Mouse (Mus musculus) right cerebral cortex, postnatal 36 days (tissue): Measurements from ENCODE around the gene Bptf.
"Not testable (repeated sequence)": the region's sequence is repeated elsewhere in the genome, so short reads cannot be mapped to it uniquely, and the experiment has no call there.

Experiments used
- DNase-seq, 2 experiments: peaks; one replicate each; pipeline ENCODE4 v3.0.0; 2022; ENCODE audit warnings: low spot score in 2 of 2, mixed read lengths in 1 of 2

Bptf gene

GRCm38 (mm10) chr11:107131749-107132421 is at the start of gene Bptf:
Gene Bptf (minus strand): TSS chr11:107132127.
- DNase-seq, result peak; percentile 75 to 79

DNA sequence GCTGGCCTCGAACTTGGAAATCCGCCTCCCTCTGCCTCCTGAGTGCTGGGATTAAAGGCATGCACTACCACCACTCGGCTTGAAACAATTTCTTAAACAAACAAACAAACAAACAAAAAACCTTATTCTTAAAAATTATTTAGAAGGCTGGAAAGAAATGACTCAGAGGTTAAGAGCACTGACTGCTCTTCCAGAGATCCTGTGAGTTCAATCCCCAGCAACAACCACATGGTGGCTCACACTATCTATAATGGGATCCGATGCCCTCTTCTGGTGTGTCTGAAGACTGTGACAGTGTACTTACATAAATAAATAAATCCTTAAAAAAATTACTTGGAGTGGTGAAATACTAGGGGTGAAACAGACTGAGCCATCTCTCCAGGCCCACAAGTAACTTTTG is 29.3 kb upstream of the Bptf start:
- no peak for DNase-seq

- DNase-seq, result no peak
These were observed 27.1 kb upstream of the Bptf start for GRCm38 (mm10) chr11:107159034-107159433.

DNA sequence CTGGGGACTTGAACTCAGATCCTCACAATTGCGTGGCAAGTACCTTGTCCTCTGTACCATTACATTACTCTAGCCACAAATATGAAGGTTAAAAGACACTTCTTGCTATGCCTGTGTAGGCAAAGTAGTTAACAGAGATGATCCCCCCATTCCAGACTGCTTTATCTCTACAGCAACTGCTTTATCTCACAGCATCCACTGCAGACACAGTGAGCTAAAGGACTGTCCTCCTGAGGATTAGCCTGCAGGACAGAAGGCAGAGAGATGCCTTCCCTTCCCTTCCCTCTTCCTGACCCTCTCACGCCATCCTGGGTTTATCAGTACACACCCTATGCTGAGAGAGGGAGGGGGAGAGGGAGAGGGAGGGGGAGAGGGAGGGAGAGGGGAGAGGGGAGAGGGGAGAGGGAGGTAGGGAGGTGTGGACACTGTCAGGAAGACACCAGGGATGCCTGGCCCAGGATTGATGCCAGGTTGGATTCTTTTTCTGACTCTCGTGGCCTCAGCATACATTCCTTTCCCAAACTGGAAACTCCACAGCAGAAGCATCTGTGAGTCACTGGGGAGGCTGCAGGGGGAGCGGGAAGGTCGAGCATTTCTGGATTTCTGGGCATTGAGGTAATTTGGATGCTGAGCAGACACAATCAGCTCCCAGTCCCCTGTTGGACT is 25.2 kb upstream of the Bptf start:
- DNase-seq, result no peak

DNA sequence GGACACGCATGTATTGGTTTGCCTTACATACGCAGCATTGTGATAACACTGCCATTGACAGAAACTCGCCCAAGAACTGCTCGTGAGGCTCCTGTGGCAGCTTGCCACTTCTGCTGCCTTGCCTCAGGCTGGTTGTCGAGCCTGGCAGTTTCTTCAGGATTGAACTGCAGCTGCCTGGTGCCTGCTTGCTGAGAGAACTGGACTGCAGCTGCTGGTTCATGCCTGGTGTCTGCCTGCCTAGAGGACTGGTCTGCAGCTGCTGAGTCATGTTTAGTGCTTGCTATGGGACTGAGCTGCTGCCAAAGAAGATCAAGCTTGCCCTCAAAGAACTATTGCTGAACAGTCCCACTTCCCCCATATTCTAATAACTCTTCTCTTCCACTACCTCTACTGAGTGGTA is 23.4 kb upstream of the Bptf start:
- no peak for DNase-seq

DNA sequence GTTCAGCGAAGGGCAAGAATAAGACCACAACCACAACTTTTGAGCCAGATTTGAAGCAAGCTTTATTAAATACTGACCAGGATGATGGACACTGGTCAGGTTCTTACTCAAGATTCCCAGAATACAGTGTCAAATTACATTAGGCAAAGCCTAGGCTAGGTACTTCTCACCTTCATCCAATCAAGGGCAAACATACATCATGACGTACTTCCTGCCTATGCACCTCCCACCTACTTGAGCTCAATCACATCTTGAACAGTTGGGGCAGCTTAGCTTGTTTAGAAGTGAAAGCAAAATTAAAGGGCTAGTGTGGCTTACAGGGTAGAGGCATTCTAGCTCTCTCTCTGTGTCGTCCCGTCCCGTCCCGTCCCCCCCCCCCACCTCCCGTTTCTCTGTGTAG is 22.5 kb upstream of the Bptf start:
- DNase-seq, result no peak

- no peak for DNase-seq
These were observed 21.7 kb upstream of the Bptf start for GRCm38 (mm10) chr11:107153645-107154044.

DNA sequence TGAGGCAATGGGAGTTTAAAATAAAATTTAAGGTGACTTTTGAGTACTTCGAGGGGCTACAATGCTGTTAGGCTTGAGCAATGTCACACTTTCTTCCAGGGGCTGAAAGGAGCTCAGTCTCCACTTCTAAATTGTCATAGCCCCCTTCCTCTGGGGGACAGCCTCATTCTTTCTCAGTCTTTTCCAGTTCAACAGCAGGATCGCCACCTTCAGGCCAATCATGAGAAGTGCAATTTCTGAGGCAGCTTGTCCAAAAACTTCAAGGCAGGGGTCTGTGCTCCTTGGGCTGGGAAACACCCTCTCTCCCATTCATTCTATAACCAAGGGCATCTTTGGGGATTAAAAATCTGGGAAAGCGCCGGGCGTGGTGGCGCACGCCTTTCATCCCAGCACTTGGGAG is 19.9 kb upstream of the Bptf start:
- DNase-seq, result no peak

DNA sequence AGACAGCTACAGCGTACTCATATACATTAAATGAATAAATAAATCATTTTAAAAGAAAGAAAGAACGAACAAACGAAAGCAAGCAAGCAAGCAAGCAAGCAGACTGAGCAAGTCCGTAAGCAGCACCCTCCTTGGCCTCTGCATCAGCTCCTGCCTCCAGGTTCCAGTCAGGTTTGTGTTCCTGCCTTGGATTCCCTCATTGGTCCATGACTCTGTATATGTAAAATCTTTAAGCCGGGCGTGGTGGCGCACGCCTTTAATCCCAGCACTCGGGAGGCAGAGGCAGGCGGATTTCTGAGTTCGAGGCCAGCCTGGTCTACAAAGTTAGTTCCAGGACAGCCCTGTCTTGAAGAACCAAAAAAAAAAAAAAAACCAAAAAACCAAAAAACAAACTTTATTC is 12.0 kb upstream of the Bptf start:
- not testable (repeated sequence) for DNase-seq

DNA sequence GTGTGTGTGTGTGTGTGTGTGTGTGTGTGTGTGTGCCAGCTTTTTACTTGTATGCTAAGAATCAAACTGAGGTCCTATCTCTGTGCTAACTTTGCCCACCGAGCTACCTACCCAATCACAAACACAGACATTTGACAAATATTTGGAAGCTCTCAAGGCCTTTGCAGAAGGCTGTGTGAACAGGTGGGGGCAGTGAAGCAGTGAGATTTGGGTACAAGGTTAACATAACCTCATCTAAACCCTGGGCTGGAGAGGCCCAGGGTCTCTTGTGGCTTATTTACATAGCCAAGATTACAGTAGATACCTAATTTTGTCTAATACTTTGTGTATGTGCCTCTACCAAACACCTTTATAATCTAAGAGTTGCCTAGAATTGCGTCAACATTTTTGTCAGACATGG is 10.5 kb upstream of the Bptf start:
- no peak for DNase-seq

- no peak for DNase-seq
These were observed 8.8 kb upstream of the Bptf start for GRCm38 (mm10) chr11:107140756-107141155.

GRCm38 (mm10) chr11:107138633-107139032 is 6.7 kb upstream of the Bptf start:
- no peak for DNase-seq

DNA sequence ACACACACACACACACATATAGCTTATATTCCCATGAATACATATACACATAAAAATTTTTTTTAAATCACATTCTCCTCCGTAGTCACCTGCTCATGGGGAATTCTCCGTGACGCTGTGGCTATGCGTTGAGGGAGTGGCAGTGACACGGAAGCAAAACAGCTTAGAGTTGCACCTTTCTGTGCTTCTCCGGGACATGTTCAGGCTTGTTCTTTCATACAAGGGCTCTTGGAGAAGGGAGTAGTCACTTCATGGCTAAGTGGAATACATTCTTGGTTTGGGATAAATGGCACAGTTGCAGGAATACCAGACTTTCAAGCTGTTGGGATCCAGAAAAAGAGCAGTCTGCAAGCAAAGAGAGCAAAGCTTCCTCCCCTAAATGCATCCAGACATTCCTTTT is 5.7 kb upstream of the Bptf start:
- no peak for DNase-seq

DNA sequence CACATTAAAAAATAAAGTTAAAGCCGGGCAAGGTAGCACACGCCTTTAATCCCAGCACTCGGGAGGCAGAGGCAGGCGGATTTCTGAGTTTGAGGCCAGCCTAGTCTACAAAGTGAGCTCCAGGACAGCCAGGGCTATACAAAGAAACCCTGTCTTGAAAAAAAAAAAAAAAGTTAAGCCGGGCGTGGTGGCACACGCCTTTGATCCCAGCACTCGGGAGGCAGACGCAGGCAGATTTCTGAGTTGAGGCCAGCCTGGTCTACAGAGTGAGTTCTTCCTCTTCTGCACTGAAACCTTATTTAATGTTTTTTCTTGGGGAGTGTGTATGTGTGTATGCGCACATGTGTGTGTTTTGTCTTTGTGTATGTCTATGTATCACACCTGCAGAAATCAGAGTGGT is 4.5 kb upstream of the Bptf start:
- not testable (repeated sequence) for DNase-seq

GRCm38 (mm10) chr11:107135741-107136140 is 3.8 kb upstream of the Bptf start:
- no peak for DNase-seq

- no peak for DNase-seq
These were observed 499 bp upstream of the Bptf start for GRCm38 (mm10) chr11:107132426-107132825.

DNA sequence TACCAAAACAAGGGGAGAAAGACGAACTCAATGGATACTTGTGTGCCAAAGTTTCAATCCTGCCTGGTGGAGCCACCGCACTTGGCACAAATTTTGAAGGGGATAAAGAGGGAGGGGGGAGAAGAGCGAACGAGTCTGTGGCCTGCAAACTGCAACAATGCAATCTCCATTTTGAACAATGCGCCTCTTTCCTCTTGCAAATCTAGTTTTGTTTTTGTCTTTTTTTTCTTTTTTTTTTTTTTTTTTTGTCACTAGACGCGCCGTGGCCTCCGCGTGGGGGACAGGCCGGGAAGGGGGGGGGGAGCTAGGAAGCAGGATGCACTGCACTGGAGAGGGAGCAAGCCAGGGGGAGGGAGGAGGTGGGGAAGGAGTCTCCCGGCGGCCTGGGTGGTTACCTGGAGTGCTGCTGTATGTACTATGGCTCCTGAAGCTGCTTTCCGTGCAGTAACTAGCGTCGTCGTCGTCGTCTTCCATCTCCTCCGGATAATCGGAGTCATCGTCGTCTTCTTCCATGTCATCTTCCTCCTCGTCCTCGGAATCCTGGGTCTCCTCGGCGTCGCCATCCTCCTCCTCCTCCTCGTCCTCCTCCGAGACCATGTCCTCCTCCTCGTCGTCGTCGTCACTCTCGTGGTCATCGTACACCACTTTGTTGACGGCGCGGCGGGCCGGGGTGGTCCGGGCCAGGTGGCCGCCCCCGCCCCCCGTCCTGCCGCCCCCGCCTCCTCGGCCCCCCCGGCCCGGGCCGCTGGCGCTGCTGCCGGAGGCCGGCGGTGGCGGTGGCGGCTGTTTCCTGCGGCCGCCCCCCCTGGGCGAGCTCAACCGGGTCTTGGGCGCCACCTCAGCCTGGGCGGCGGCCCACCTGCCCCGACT is 813 bp downstream of the Bptf start:
- DNase-seq, result peak; percentile 28 to 31

GRCm38 (mm10) chr11:107130221-107130788 is 1.6 kb downstream of the Bptf start:
- DNase-seq, result no peak

DNA sequence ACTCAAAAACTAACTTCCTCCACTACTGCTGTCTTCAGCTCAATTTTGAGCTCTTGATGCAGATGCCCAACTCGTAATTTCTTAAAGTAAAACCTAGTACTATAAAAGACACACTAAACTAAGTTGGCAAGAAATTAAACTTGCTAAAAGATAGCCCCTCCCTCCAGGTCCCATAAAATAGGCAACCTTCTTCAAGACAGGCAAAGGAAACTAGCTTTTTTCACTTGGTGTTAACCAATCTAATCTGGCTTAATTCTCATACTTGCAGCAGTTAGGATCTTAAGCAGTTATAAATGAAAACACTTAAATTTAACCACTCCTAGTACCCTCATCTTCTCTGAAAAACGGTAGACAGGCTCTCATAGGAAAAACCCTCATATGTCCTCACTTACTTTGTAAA is 2.3 kb downstream of the Bptf start:
- no peak for DNase-seq

DNA sequence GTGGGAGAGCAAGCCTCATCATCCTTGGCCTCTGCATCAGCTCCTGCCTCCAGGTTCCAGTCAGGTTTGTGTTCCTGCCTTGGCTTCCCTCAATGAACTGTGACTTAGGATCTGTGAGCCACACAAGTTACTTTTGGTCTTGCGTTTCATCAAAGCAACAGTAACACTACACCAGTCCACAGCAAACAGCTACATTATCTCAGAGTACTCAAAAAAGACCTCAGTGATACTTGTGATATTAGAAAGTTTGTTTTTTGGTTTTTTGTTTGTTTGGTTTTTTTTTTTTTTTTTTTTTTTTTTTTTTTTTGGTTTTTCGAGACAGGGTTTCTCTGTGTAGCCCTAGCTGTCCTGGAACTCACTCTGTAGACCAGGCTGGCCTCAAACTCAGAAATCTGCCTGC is 5.2 kb downstream of the Bptf start:
- DNase-seq, result not testable (repeated sequence)

- DNase-seq, result no peak
These were observed 6.9 kb downstream of the Bptf start for GRCm38 (mm10) chr11:107125011-107125410.

- peak; percentile 32 to 36 for DNase-seq
These were observed 7.6 kb downstream of the Bptf start for GRCm38 (mm10) chr11:107124327-107124731.
